Comparison of ENCODE assay signal across 9 mouse cellular contexts in genomic region chr3:115793344-115794059, GRCm38 (mm10).
A peak's percentile ranks its signal among the peaks of the same experiment; 100 is the strongest.
DNase-seq lines count a peak whose midpoint lies in the region; ATAC-seq and TF ChIP-seq lines count a peak whose summit lies in the region.
"Had no signal": no experiment of that assay in that cellular context is flagged by ENCODE, and none has a peak within 500 bp of the region (broad histone marks: within the 10 kb centered on the region; RNA-seq: fewer than 3 reads in every experiment).

No protein-coding gene starts in this region.

- no peaks in the 10 kb centered on the region for H3K36me3 ChIP-seq in liver, embryonic 11.5 days (ENCODE audit: control insufficient read depth, insufficient read depth, low read length)
- H3K36me3 ChIP-seq: limb, embryonic 12.5 days had no signal

- 13% methylated on average over 12 of the region's 12 CpGs for WGBS in liver, embryonic 11.5 days

- H3K4me3 ChIP-seq in gastrocnemius, adult 2 months = no peak overlapping the region; the same call in 1 of the 2 replicates
- peak overlapping the region; percentile 15; the same call in 1 of the 2 replicates for H3K4me3 ChIP-seq in liver, embryonic 11.5 days (ENCODE audit: low read depth, low read length)
- H3K4me3 ChIP-seq: limb, embryonic 12.5 days had no signal

- H3K9me3 ChIP-seq in liver, embryonic 11.5 days (ENCODE audit: control insufficient read depth, low read length) = no peaks in the 10 kb centered on the region
- H3K9me3 ChIP-seq: limb, embryonic 12.5 days had no signal

- peak overlapping the region; percentile 48 for H3K4me2 ChIP-seq in liver, embryonic 11.5 days
- H3K4me2 ChIP-seq: limb, embryonic 12.5 days had no signal

- peak; percentile 26 for DNase-seq in gastrocnemius, adult 2 months
- DNase-seq in gastrocnemius, postnatal 4 days (ENCODE audit: low spot score in 2 of 2) = no peak
- DNase-seq in adrenal gland, postnatal 10 days = peak; percentile 38
- peak; percentile 53 to 55 for DNase-seq in heart, postnatal 36 days
- DNase-seq in liver, embryonic 11.5 days (ENCODE audit: low spot score) = peak; percentile 47
- DNase-seq in natural killer cell, adult 2 months (ENCODE audit: low spot score in 2 of 2) = peak; percentile 34 to 62
- no peak for DNase-seq in right cerebral cortex, adult 18-20 months
- DNase-seq in retina, postnatal 1 day = no peak

- H3K27me3 ChIP-seq in liver, embryonic 11.5 days (replicated peaks; ENCODE audit: control insufficient read depth, insufficient read depth, low read length) = no peaks in the 10 kb centered on the region
- H3K27me3 ChIP-seq: limb, embryonic 12.5 days had no signal

- peak overlapping the region; percentile 75 for H3K27ac ChIP-seq in gastrocnemius, adult 2 months
- peak overlapping the region; percentile 71 for H3K27ac ChIP-seq in liver, embryonic 11.5 days (ENCODE audit: low read depth, low read length)
- H3K27ac ChIP-seq: limb, embryonic 12.5 days had no signal

- intact Hi-C loops in gastrocnemius, adult 2 months (cut with DNase I) = no loop called here
- intact Hi-C loops in heart, postnatal 36 days (cut with DNase I) = loop anchor here (1.0 to 5.0 kb wide), 3 partner anchors 78 to 196 kb away; partner anchors contain the start of gene S1pr1

- TF ChIP-seq CTCF in gastrocnemius, adult 2 months (IDR thresholded peaks at IDR 0.05) = peak; percentile 24; the same call in 1 of the 2 replicates

- H3K4me1 ChIP-seq in liver, embryonic 11.5 days (replicated peaks; ENCODE audit: control insufficient read depth, insufficient read depth, low read length) = peaks cover 7% of the 10 kb centered on the region

- peak overlapping the region; percentile 42; the same call in 1 of the 2 replicates for H3K9ac ChIP-seq in liver, embryonic 11.5 days (ENCODE audit: low read depth, low read length)
- H3K9ac ChIP-seq: limb, embryonic 12.5 days had no signal

- peak; percentile 72 for ATAC-seq in liver, embryonic 11.5 days (replicated peaks; ENCODE audit: low FRiP score)

Comparison
In these comparisons a context has a peak if more than half of its experiments do, and no peak if none do; other contexts are left out.
1. DNase-seq: peak in gastrocnemius, adult 2 months (single experiment), adrenal gland, postnatal 10 days (single experiment), heart, postnatal 36 days (2 of 2), liver, embryonic 11.5 days (single experiment) and natural killer cell, adult 2 months (2 of 2); none in gastrocnemius, postnatal 4 days (0 of 2), right cerebral cortex, adult 18-20 months (single experiment) and retina, postnatal 1 day (single experiment).